7 mouse cellular contexts compared by ENCODE assay signal in genomic region chr5:72646996-72647395, GRCm38 (mm10). TPM values are rescaled to one million over a fixed set of nuclear protein-coding genes. Genes with fewer than 3 reads are reported as not detected.
DNase-seq lines count a peak whose midpoint lies in the region; ATAC-seq and TF ChIP-seq lines count a peak whose summit lies in the region.

No protein-coding gene starts in this region.

- WGBS in lung, postnatal 0 days, result 23% methylated on average over 10 of the region's 10 CpGs
- WGBS in forebrain, embryonic 14.5 days, result 35% methylated on average over 10 of the region's 10 CpGs
- 25% methylated on average over 10 of the region's 10 CpGs for WGBS in limb, embryonic 13.5 days
- 8% methylated on average over 10 of the region's 10 CpGs for WGBS in small intestine, adult 2 months

- TF ChIP-seq EP300 in lung, postnatal 0 days (IDR thresholded peaks at IDR 0.05), result no peak

- H3K27ac ChIP-seq in lung, postnatal 0 days (ENCODE audit: low read length), result peak overlapping the region; percentile 32; the same call in 1 of the 2 replicates
- no peak overlapping the region for H3K27ac ChIP-seq in forebrain, embryonic 14.5 days (ENCODE audit: low read depth, low read length)
- no peak overlapping the region for H3K27ac ChIP-seq in limb, embryonic 13.5 days
- H3K27ac ChIP-seq in small intestine, adult 2 months (ENCODE audit: insufficient read depth, low read depth, low read length), result peak overlapping the region; percentile 54

- no peaks in the 10 kb centered on the region for H3K36me3 ChIP-seq in lung, postnatal 0 days (ENCODE audit: insufficient read depth, low read length)
- no peaks in the 10 kb centered on the region for H3K36me3 ChIP-seq in forebrain, embryonic 14.5 days (ENCODE audit: control insufficient read depth, insufficient read depth, low read length)
- no peaks in the 10 kb centered on the region for H3K36me3 ChIP-seq in limb, embryonic 13.5 days
- H3K36me3 ChIP-seq in small intestine, adult 2 months (ENCODE audit: control insufficient read depth, insufficient read depth, low read length), result peaks cover 4% of the 10 kb centered on the region

- TF ChIP-seq POLR2A in small intestine, adult 2 months (IDR thresholded peaks at IDR 0.05; ENCODE audit: low read depth, low read length), result no peak

- TF ChIP-seq CTCF in lung, postnatal 0 days (IDR thresholded peaks at IDR 0.05), result no peak
- TF ChIP-seq CTCF in small intestine, adult 2 months (IDR thresholded peaks at IDR 0.05; ENCODE audit: extremely low read depth, insufficient read length, insufficient replicate concordance, low read depth, low read length), result no peak

- H3K9ac ChIP-seq in lung, postnatal 0 days (replicated peaks; ENCODE audit: low read depth), result 0 out of 2 replicates have a peak overlapping the region, but pooled peaks have one; percentile 39
- peak overlapping the region; percentile 46; the same call in 1 of the 2 replicates for H3K9ac ChIP-seq in forebrain, embryonic 14.5 days (ENCODE audit: low read length)
- no peak overlapping the region for H3K9ac ChIP-seq in limb, embryonic 13.5 days

- ATAC-seq in lung, postnatal 0 days, result peak; percentile 10
- no peak for ATAC-seq in forebrain, embryonic 14.5 days
- no peak for ATAC-seq in limb, embryonic 13.5 days (ENCODE audit: low FRiP score, low read depth)

- DNase-seq in lung, postnatal 0 days (ENCODE audit: low spot score), result peak; percentile 45
- no peak for DNase-seq in lung, postnatal 25 days (ENCODE audit: low spot score)
- no peak for DNase-seq in forebrain, embryonic 14.5 days (ENCODE audit: low spot score)
- no peak for DNase-seq in layer of hippocampus, adult 18-20 months (ENCODE audit: low spot score in 2 of 2)
- no peak for DNase-seq in frontal cortex, postnatal 36 days (ENCODE audit: low spot score in 2 of 2)

- no peaks in the 10 kb centered on the region for H3K4me1 ChIP-seq in lung, postnatal 0 days (ENCODE audit: insufficient read depth, low read depth, low read length)
- H3K4me1 ChIP-seq in forebrain, embryonic 14.5 days (ENCODE audit: control insufficient read depth, insufficient read depth, low read length), result 0 out of 2 replicates have a peak, but pooled peaks cover 2% of the 10 kb centered on the region
- H3K4me1 ChIP-seq in limb, embryonic 13.5 days, result peaks cover 10% of the 10 kb centered on the region
- peaks cover 4% of the 10 kb centered on the region; the same call in 1 of the 2 replicates for H3K4me1 ChIP-seq in small intestine, adult 2 months (ENCODE audit: control insufficient read depth, insufficient read depth, insufficient read length, low read length)

- peak overlapping the region; percentile 79 for H3K4me2 ChIP-seq in lung, postnatal 0 days (replicated peaks; ENCODE audit: low read depth, low read length)
- peak overlapping the region; percentile 84 for H3K4me2 ChIP-seq in forebrain, embryonic 14.5 days (ENCODE audit: low read length)
- H3K4me2 ChIP-seq in limb, embryonic 13.5 days (replicated peaks), result peak overlapping the region; percentile 88

- peak overlapping the region; percentile 48 for H3K4me3 ChIP-seq in lung, postnatal 0 days (ENCODE audit: low read depth, low read length)
- H3K4me3 ChIP-seq in forebrain, embryonic 14.5 days (ENCODE audit: low read depth, low read length), result peak overlapping the region; percentile 44
- peak overlapping the region; percentile 53 for H3K4me3 ChIP-seq in limb, embryonic 13.5 days
- peak overlapping the region; percentile 76 for H3K4me3 ChIP-seq in small intestine, adult 2 months (ENCODE audit: low read depth, low read length)

- no peaks in the 10 kb centered on the region for H3K27me3 ChIP-seq in lung, postnatal 0 days (replicated peaks; ENCODE audit: insufficient read depth, low read length)
- peaks cover 24% of the 10 kb centered on the region; the same call in 1 of the 2 replicates for H3K27me3 ChIP-seq in forebrain, embryonic 14.5 days (replicated peaks; ENCODE audit: control insufficient read depth, insufficient read depth, low read length)
- H3K27me3 ChIP-seq in limb, embryonic 13.5 days, result peaks cover 48% of the 10 kb centered on the region
- H3K27me3 ChIP-seq in small intestine, adult 2 months (ENCODE audit: control insufficient read depth, insufficient read depth, low read length), result no peaks in the 10 kb centered on the region

- no peaks in the 10 kb centered on the region for H3K9me3 ChIP-seq in lung, postnatal 0 days (ENCODE audit: low read length)
- H3K9me3 ChIP-seq in forebrain, embryonic 14.5 days (replicated peaks; ENCODE audit: control insufficient read depth, low read length), result no peaks in the 10 kb centered on the region
- no peaks in the 10 kb centered on the region for H3K9me3 ChIP-seq in limb, embryonic 13.5 days

RNA-seq across cellular contexts. Expression of gene Nipal1, which starts 0.6 kb away (rescaled TPM):
- 11.0 TPM in 2 replicates for polyA plus RNA-seq in lung, postnatal 0 days (2015; fragmentation: Nextera tagmentation; extraction: Ambion mirVana)
- polyA plus RNA-seq in forebrain, embryonic 14.5 days (2014; fragmentation: Nextera tagmentation; extraction: Ambion mirVana), result 0.32 and 0.68 TPM in 2 replicates
- 3.7 and 4.0 TPM in 2 replicates for polyA plus RNA-seq in limb, embryonic 13.5 days (2015; fragmentation: Nextera tagmentation; extraction: Ambion mirVana)
- polyA plus RNA-seq in small intestine, adult 2 months (2012; rRNA removed), result 0.75 and 6.5 TPM in 2 replicates
- not detected for total RNA-seq in layer of hippocampus, adult 18-20 months (2021)

RNA-seq across cellular contexts. Expression of gene Cnga1, which starts 2.9 kb away (rescaled TPM):
- 0.05 TPM in 1 of 2 replicates, not detected in the other for polyA plus RNA-seq in lung, postnatal 0 days (2015; fragmentation: Nextera tagmentation; extraction: Ambion mirVana)
- not detected in 2 replicates for polyA plus RNA-seq in forebrain, embryonic 14.5 days (2014; fragmentation: Nextera tagmentation; extraction: Ambion mirVana)
- polyA plus RNA-seq in limb, embryonic 13.5 days (2015; fragmentation: Nextera tagmentation; extraction: Ambion mirVana), result not detected in 2 replicates
- polyA plus RNA-seq in small intestine, adult 2 months (2012; rRNA removed), result not detected in 2 replicates
- not detected for total RNA-seq in layer of hippocampus, adult 18-20 months (2021)

RNA-seq across cellular contexts. Expression of gene Gm5868, which starts 59.6 kb away (rescaled TPM):
- 0.15 TPM in 1 of 2 replicates, not detected in the other for polyA plus RNA-seq in lung, postnatal 0 days (2015; fragmentation: Nextera tagmentation; extraction: Ambion mirVana)
- 3.8 and 4.5 TPM in 2 replicates for polyA plus RNA-seq in forebrain, embryonic 14.5 days (2014; fragmentation: Nextera tagmentation; extraction: Ambion mirVana)
- 0.71 and 0.80 TPM in 2 replicates for polyA plus RNA-seq in limb, embryonic 13.5 days (2015; fragmentation: Nextera tagmentation; extraction: Ambion mirVana)
- 0.10 and 0.16 TPM in 2 replicates for polyA plus RNA-seq in small intestine, adult 2 months (2012; rRNA removed)
- total RNA-seq in layer of hippocampus, adult 18-20 months (2021), result under 1 TPM in 1 of 2 experiments, not detected in 1; 0.23 TPM

Comparison
In these comparisons a context has a peak if more than half of its experiments do, and no peak if none do; other contexts are left out.
1. H3K27ac ChIP-seq: peak in lung, postnatal 0 days (single experiment) and small intestine, adult 2 months (single experiment); none in forebrain, embryonic 14.5 days (single experiment) and limb, embryonic 13.5 days (single experiment).
2. Peak in every context shown above with its lines, with median percentiles within 50 percentile points of each other: H3K4me2 ChIP-seq and H3K4me3 ChIP-seq.